Mouse (Mus musculus) embryonic facial prominence, embryonic 13.5 days (tissue): ENCODE measurements around the gene Zc3h4. TPM values are rescaled to one million over a fixed set of nuclear protein-coding genes. Genes with fewer than 3 reads are reported as not detected.
A peak's percentile ranks its signal among the peaks of the same experiment; 100 is the strongest.
"Not testable (repeated sequence)": the region's sequence is repeated elsewhere in the genome, so short reads cannot be mapped to it uniquely, and the experiment has no call there.

Experiments used
- ATAC-seq: fragments of 200-750 bp; cut with Nextera tagmentation; 2 replicates; pipeline ENCODE4 v1.8.0; 2017; ENCODE audit warnings: low read depth; ENCODE audit not compliant: insufficient number of reproducible peaks, insufficient read depth, low FRiP score, low TSS enrichment
- H3K27ac ChIP-seq: fragments of 300-500 bp; sonication (generic); 2 replicates; pipeline ENCODE4 v1.5.1; 2015; ENCODE audit warnings: moderate library complexity, mild to moderate bottlenecking, inconsistent platforms
- H3K27me3 ChIP-seq: fragments of 300-500 bp; sonication (generic); 2 replicates; pipeline ENCODE4 v1.6.1; 2015; ENCODE audit warnings: mild to moderate bottlenecking, inconsistent platforms
- H3K36me3 ChIP-seq: fragments of 300-500 bp; sonication (generic); 2 replicates; pipeline ENCODE4 v1.6.1; 2015; ENCODE audit warnings: mild to moderate bottlenecking, inconsistent platforms
- H3K4me1 ChIP-seq: fragments of 300-500 bp; sonication (generic); 2 replicates; pipeline ENCODE4 v1.6.1; 2015; ENCODE audit warnings: inconsistent platforms
- H3K4me2 ChIP-seq: fragments of 300-500 bp; sonication (generic); 2 replicates; pipeline ENCODE4 v1.6.1; 2015; ENCODE audit warnings: moderate library complexity, mild to moderate bottlenecking, inconsistent platforms
- H3K4me3 ChIP-seq: fragments of 300-500 bp; sonication (generic); 2 replicates; pipeline ENCODE4 v1.5.1; 2015; ENCODE audit warnings: mild to moderate bottlenecking, inconsistent platforms
- H3K9ac ChIP-seq: fragments of 300-500 bp; sonication (generic); 2 replicates; pipeline ENCODE4 v1.6.1; 2015; ENCODE audit warnings: mild to moderate bottlenecking, inconsistent platforms
- H3K9me3 ChIP-seq: fragments of 300-500 bp; sonication (generic); 2 replicates; pipeline ENCODE4 v1.6.1; 2016; ENCODE audit warnings: inconsistent platforms
- WGBS: fragments of 180-500 bp; shearing (Covaris S2); methylation state at CpG from one replicate; pipeline ENCODE4 v1.1.7; 2015; ENCODE audit warnings: mixed read lengths; 5-methylcytosine and 5-hydroxymethylcytosine counted together
- polyA plus RNA-seq: library from polyadenylated mRNA; unstranded; fragments of >200 nt; fragmentation: Nextera tagmentation; extraction: Ambion mirVana; gene quantifications from 2 replicates; pipeline ENCODE4 v1.2.1, GENCODE M21; 2015

The Zc3h4 gene
- polyA plus RNA-seq, 1 experiment from 2014 or later: 20.2 TPM

DNA sequence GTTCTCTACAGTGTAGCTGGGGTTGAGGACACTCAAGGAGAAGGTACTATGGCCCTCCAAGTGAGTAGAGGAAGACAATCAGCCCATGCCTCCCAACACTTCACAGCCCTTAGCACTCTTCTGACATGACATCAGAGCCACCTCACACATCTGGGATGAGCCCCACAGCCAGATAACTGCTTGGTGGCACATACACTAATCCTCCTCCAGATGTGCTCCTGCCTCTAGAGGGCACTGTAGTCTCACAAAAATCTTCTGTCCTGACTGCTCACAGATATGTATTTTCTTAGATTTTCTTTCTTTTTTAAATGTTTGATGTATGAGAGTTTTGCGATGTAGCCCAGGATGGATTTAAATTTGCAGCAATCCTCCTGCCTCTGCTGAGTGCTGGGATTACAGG is 24.2 kb upstream of the Zc3h4 start:
- no peaks in the 10 kb centered on the region for H3K9me3 ChIP-seq
- H3K4me3 ChIP-seq: no peak overlapping the region
- no peaks in the 10 kb centered on the region for H3K27me3 ChIP-seq
- ATAC-seq: no peak
- 91% methylated on average over 1 of the region's 1 CpGs for WGBS
- peaks cover 68% of the 10 kb centered on the region for H3K36me3 ChIP-seq
- H3K27ac ChIP-seq: no peak overlapping the region
- H3K4me2 ChIP-seq: no peak overlapping the region
- H3K4me1 ChIP-seq: no peaks in the 10 kb centered on the region
- H3K9ac ChIP-seq: 0 out of 2 replicates have a peak overlapping the region, but pooled peaks have one; percentile 2

DNA sequence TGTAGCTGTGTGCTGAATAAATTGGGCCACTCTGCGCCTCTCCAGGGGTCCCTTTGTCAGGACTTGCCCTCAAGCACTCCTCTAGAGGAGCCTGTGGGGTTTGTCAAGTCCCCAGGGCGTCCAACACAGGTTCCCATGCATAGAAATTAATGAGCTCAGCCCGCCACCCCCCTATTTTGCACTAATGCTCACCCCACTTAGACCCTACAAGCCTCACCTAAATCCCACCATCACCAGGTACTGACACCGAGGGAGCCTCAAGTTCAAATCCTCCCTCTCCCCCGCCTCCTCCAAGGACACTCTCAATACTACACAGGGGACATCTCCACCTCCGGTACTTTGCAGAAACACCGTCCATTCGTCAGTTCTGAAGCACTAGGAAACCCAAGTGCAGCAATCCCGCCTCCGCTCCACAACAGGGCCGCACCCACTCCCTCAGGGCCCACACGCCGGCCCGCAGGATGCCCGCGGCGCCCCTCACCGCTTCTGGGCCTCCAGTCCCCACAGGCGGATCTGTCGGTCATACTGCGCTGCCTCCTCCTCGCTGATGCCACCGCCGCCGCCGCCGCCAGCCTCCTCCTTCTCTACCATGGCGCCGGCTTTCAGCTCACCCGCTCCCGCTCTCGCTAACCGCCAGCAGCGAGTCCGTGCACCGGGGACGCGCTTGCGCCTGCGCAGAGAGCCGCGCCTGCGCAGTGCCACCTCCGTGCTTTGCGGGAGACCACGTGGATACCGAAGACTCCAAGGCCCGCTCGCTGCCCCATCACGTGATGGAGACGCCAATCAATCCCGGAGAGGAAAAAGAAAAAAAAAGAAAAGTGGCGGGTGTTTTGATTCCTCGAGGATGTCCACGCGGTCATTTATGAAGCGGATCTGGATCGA is 13.3 kb upstream of the Zc3h4 start, which contains the start of gene Sae1:
Sae1 (minus strand) TSS at position 647 of the 882 bp plus-strand sequence.
- peak; percentile 92 for ATAC-seq
- H3K9ac ChIP-seq: peak within 1 kb of the TSS; percentile 98
- under 1% methylated on average over 58 of the region's 58 CpGs for WGBS
- H3K4me1 ChIP-seq: peaks cover 28% of the 10 kb centered on the region
- peak within 1 kb of the TSS; percentile 96 for H3K4me3 ChIP-seq
- peaks cover 16% of the 10 kb centered on the region for H3K36me3 ChIP-seq
- peak within 1 kb of the TSS; percentile 89 for H3K27ac ChIP-seq
- H3K4me2 ChIP-seq: peak within 1 kb of the TSS; percentile 90
- H3K27me3 ChIP-seq: no peaks in the 10 kb centered on the region
- H3K9me3 ChIP-seq: no peaks in the 10 kb centered on the region

- not testable (repeated sequence) for H3K9ac ChIP-seq, ATAC-seq, H3K36me3 ChIP-seq, H3K27ac ChIP-seq, H3K4me2 ChIP-seq, H3K4me3 ChIP-seq, H3K9me3 ChIP-seq, H3K27me3 ChIP-seq
- H3K4me1 ChIP-seq: peaks cover 26% of the 10 kb centered on the region
- 86% methylated on average over 2 of the region's 2 CpGs for WGBS
Measured at GRCm38 (mm10) chr7:16389942-16390341, 10.8 kb upstream of the Zc3h4 start.

DNA sequence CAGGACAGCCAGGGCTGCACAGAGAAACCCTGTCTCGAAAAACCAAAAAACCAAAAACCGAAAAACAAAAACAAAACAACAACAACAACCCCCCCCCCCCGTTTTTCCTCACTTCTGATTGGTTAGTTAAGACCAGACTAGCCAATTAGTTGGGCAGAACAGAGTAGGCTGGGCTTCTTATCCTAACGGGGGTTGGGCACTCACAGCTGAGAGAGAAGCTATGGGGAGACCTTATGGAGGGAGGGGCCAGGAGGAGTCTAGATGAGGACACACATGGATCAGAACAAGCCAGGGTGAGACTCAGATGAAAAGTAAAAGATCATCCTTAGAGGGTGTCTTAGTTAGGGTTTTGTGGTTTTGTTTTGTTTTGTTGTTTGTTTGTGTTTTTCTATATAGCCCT is 7.8 kb upstream of the Zc3h4 start:
- no peak overlapping the region for H3K4me3 ChIP-seq
- no peak overlapping the region for H3K4me2 ChIP-seq
- no peaks in the 10 kb centered on the region for H3K9me3 ChIP-seq
- no peak for ATAC-seq
- 53% methylated on average over 4 of the region's 4 CpGs for WGBS
- H3K36me3 ChIP-seq: no peaks in the 10 kb centered on the region
- no peak overlapping the region for H3K9ac ChIP-seq
- no peaks in the 10 kb centered on the region for H3K27me3 ChIP-seq
- peaks cover 7% of the 10 kb centered on the region for H3K4me1 ChIP-seq
- H3K27ac ChIP-seq: no peak overlapping the region

- 2% methylated on average over 2 of the region's 2 CpGs for WGBS
- no peaks in the 10 kb centered on the region for H3K27me3 ChIP-seq
- no peaks in the 10 kb centered on the region for H3K36me3 ChIP-seq
- H3K27ac ChIP-seq: peak overlapping the region; percentile 80
- H3K4me3 ChIP-seq: no peak overlapping the region
- peak overlapping the region; percentile 44; the same call in 1 of the 2 replicates for H3K9ac ChIP-seq
- H3K9me3 ChIP-seq: no peaks in the 10 kb centered on the region
- H3K4me2 ChIP-seq: no peak overlapping the region
- no peak for ATAC-seq
- H3K4me1 ChIP-seq: peaks cover 11% of the 10 kb centered on the region
Measured at GRCm38 (mm10) chr7:16395944-16396343, 4.8 kb upstream of the Zc3h4 start.

DNA sequence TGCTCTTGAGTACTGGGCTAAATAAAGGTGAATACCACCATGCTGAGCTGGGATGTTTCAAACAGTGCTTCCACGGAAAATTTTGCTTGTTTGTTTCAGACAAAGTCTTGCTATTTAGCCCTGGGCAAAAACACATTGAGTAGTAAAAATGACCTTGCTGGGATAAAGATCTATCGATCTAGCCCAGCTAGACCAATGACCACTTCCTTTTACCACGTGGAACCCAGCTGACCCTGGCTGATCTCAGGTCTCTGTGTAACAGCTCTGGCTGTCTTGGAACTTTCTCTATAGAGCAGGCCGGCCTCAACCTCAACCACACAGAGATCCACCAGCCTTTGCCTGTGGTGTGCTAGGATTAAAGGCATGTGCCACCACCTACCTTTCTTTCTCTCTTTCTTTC is 3.2 kb upstream of the Zc3h4 start:
- H3K4me3 ChIP-seq: no peak overlapping the region
- H3K9me3 ChIP-seq: no peaks in the 10 kb centered on the region
- H3K4me1 ChIP-seq: peaks cover 11% of the 10 kb centered on the region
- H3K4me2 ChIP-seq: no peak overlapping the region
- no peak overlapping the region for H3K9ac ChIP-seq
- 72% methylated on average over 4 of the region's 4 CpGs for WGBS
- no peaks in the 10 kb centered on the region for H3K27me3 ChIP-seq
- no peaks in the 10 kb centered on the region for H3K36me3 ChIP-seq
- no peak for ATAC-seq
- H3K27ac ChIP-seq: no peak overlapping the region

DNA sequence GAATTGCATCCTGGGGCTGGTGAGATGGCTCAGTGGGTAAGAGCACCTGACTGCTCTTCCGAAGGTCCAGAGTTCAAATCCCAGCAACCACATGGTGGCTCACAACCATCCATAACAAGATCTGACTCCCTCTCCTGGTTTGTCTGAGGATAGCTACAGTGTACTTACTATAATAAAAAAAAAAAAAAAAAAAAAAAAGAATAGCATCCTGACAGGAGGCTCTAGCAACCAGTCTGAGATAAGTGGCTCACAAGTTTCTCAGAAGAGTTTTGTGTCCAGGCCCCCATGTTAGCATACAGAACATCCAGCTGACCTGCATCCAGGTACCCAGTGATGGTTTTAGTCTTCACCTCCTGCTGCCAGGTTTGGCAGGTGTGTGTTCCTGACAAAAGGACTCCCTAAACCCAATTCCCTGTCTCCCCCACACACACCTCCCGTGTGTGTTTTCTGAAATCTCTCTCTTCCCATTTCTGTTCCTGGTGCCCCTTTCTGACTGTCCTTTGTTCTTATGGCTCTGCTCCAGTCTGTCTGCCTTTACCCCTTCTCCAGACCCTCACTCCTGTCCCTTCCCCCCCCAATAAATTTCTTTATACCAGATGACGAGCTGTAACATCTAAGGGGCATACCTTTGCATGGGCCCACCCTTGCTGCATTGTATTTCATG is 2.2 kb upstream of the Zc3h4 start:
- no peaks in the 10 kb centered on the region for H3K27me3 ChIP-seq
- H3K27ac ChIP-seq: peak overlapping the region; percentile 100
- no peak for ATAC-seq
- peak overlapping the region; percentile 88 for H3K4me3 ChIP-seq
- 51% methylated on average over 3 of the region's 3 CpGs for WGBS
- no peaks in the 10 kb centered on the region for H3K9me3 ChIP-seq
- peak overlapping the region; percentile 89 for H3K4me2 ChIP-seq
- peaks cover 16% of the 10 kb centered on the region for H3K4me1 ChIP-seq
- H3K9ac ChIP-seq: peak overlapping the region; percentile 100
- no peaks in the 10 kb centered on the region for H3K36me3 ChIP-seq

- H3K9ac ChIP-seq: peak overlapping the region; percentile 100
- no peaks in the 10 kb centered on the region for H3K36me3 ChIP-seq
- no peaks in the 10 kb centered on the region for H3K9me3 ChIP-seq
- peak; percentile 80 for ATAC-seq
- peak overlapping the region; percentile 89 for H3K4me2 ChIP-seq
- peak overlapping the region; percentile 100 for H3K27ac ChIP-seq
- under 1% methylated on average over 31 of the region's 31 CpGs for WGBS
- no peaks in the 10 kb centered on the region for H3K27me3 ChIP-seq
- H3K4me3 ChIP-seq: peak overlapping the region; percentile 88
- H3K4me1 ChIP-seq: peaks cover 20% of the 10 kb centered on the region
Measured at GRCm38 (mm10) chr7:16399098-16399819, 1.5 kb upstream of the Zc3h4 start.

- H3K9ac ChIP-seq: peak overlapping the region; percentile 100
- under 1% methylated on average over 77 of the region's 77 CpGs for WGBS
Measured at GRCm38 (mm10) chr7:16399820-16400688, 656 bp upstream of the Zc3h4 start.

DNA sequence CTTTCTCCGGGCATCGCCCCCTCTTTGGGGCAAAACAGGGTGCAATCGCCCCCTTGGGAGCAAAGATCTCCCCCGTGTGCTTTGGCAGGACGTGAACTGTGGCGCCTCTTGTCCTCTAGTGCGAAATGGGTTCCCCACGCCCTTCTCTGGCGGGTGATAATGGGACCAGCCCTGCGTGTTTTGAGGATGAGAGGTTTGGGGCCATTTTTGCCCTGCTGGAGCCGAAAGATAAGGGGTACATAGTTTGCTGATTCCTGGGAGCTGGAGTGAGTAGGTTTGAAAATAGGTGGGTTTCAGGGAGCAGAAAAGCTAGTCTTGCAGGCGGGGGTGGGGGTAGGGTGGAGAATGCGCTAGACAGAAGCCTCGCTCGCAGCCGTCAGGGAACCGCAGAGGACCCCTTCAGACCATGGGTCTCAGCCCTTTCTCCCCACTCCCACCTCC is 1.3 kb downstream of the Zc3h4 start:
- peak overlapping the region; percentile 100 for H3K9ac ChIP-seq
- H3K4me1 ChIP-seq: peaks cover 38% of the 10 kb centered on the region
- under 1% methylated on average over 17 of the region's 17 CpGs for WGBS
- no peaks in the 10 kb centered on the region for H3K27me3 ChIP-seq
- H3K4me2 ChIP-seq: peak overlapping the region; percentile 89
- H3K4me3 ChIP-seq: peak overlapping the region; percentile 88
- H3K27ac ChIP-seq: peak overlapping the region; percentile 100
- H3K9me3 ChIP-seq: no peaks in the 10 kb centered on the region
- no peak for ATAC-seq
- H3K36me3 ChIP-seq: no peaks in the 10 kb centered on the region

More at GRCm38 (mm10) chr7:16399820-16400688, 656 bp upstream of the Zc3h4 start:
- H3K36me3 ChIP-seq: no peaks in the 10 kb centered on the region
- H3K27me3 ChIP-seq: no peaks in the 10 kb centered on the region
- peaks cover 28% of the 10 kb centered on the region for H3K4me1 ChIP-seq
- peak overlapping the region; percentile 100 for H3K27ac ChIP-seq
- peak; percentile 94 for ATAC-seq
- H3K4me3 ChIP-seq: peak overlapping the region; percentile 88
- peak overlapping the region; percentile 89 for H3K4me2 ChIP-seq
- no peaks in the 10 kb centered on the region for H3K9me3 ChIP-seq
